Mouse (Mus musculus): ENCODE data around the gene Tnks1bp1.

Tnks1bp1 gene

GRCm38 (mm10) chr2:85047596-85048167, at the start of gene Tnks1bp1:
Tnks1bp1 (plus strand) TSS chr2:85048022.
- DNase-seq = peak; percentile 100

GRCm38 (mm10) chr2:84999486-85000181, 48.2 kb upstream of the Tnks1bp1 start:
- DNase-seq = peak; percentile 28

GRCm38 (mm10) chr2:85001497-85001896, 46.3 kb upstream of the Tnks1bp1 start:
- DNase-seq = peak; percentile 47

- no peak for DNase-seq
Measured at GRCm38 (mm10) chr2:85002575-85002974, 45.2 kb upstream of the Tnks1bp1 start.

GRCm38 (mm10) chr2:85004341-85004740, 43.5 kb upstream of the Tnks1bp1 start:
- no peak for DNase-seq

GRCm38 (mm10) chr2:85006600-85006999, 41.2 kb upstream of the Tnks1bp1 start:
- DNase-seq = no peak

- peak; percentile 40 for DNase-seq
Measured at GRCm38 (mm10) chr2:85007729-85008128, 40.1 kb upstream of the Tnks1bp1 start.

- no peak for DNase-seq
Measured at GRCm38 (mm10) chr2:85009212-85009611, 38.6 kb upstream of the Tnks1bp1 start.

GRCm38 (mm10) chr2:85011906-85012604, 35.8 kb upstream of the Tnks1bp1 start:
- DNase-seq = no peak

- no peak for DNase-seq
Measured at GRCm38 (mm10) chr2:85012679-85013078, 35.1 kb upstream of the Tnks1bp1 start.

GRCm38 (mm10) chr2:85013826-85014587, 33.8 kb upstream of the Tnks1bp1 start:
- no peak for DNase-seq

GRCm38 (mm10) chr2:85014588-85014982, 33.2 kb upstream of the Tnks1bp1 start:
- no peak for DNase-seq

- peak; percentile 51 for DNase-seq
Measured at GRCm38 (mm10) chr2:85022043-85022442, 25.8 kb upstream of the Tnks1bp1 start.

- no peak for DNase-seq
Measured at GRCm38 (mm10) chr2:85026178-85026577, 21.6 kb upstream of the Tnks1bp1 start.

GRCm38 (mm10) chr2:85027281-85027680, 20.5 kb upstream of the Tnks1bp1 start:
- no peak for DNase-seq

- DNase-seq = no peak
Measured at GRCm38 (mm10) chr2:85029897-85030296, 17.9 kb upstream of the Tnks1bp1 start.

- no peak for DNase-seq
Measured at GRCm38 (mm10) chr2:85030989-85031388, 16.8 kb upstream of the Tnks1bp1 start.

- DNase-seq = no peak
Measured at GRCm38 (mm10) chr2:85033121-85033520, 14.7 kb upstream of the Tnks1bp1 start.

- DNase-seq = no peak
Measured at GRCm38 (mm10) chr2:85034169-85034568, 13.7 kb upstream of the Tnks1bp1 start.

GRCm38 (mm10) chr2:85036507-85037046, 11.2 kb upstream of the Tnks1bp1 start:
- DNase-seq = no peak

GRCm38 (mm10) chr2:85037047-85038026, 10.5 kb upstream of the Tnks1bp1 start, which contains the start of the genes Ssrp1 and P2rx3:
Ssrp1 (plus strand) TSS chr2:85037234.
P2rx3 (minus strand) TSS chr2:85037462.
- peak; percentile 94 for DNase-seq

GRCm38 (mm10) chr2:85038336-85038735, 9.5 kb upstream of the Tnks1bp1 start:
- no peak for DNase-seq

All from kidney, adult 9 months (tissue).